Mouse (Mus musculus) olfactory bulb, adult 2 months (tissue): Measurements from ENCODE around the gene Tfpi.

ENCODE experiments used
- CTCF ChIP-seq: fragments of 200-500 bp; IDR thresholded peaks from 2 replicates; pipeline ENCODE4 v1.5.1; 2012; ENCODE audit warnings: low read depth, mild to moderate bottlenecking, low read length, moderate library complexity; ENCODE audit not compliant: insufficient read depth
- POLR2A ChIP-seq: fragments of 200-500 bp; IDR thresholded peaks from 2 replicates; pipeline ENCODE4 v1.6.1; 2012; ENCODE audit warnings: mild to moderate bottlenecking, low read depth, low read length, moderate library complexity; ENCODE audit not compliant: insufficient read depth

GRCm38 (mm10) chr2:84504285-84504684, 27.7 kb upstream of the Tfpi start:
- no peak for TF ChIP-seq CTCF
- TF ChIP-seq POLR2A = no peak
